ENCODE assay signal across 11 mouse cellular contexts in the genomic region with DNA sequence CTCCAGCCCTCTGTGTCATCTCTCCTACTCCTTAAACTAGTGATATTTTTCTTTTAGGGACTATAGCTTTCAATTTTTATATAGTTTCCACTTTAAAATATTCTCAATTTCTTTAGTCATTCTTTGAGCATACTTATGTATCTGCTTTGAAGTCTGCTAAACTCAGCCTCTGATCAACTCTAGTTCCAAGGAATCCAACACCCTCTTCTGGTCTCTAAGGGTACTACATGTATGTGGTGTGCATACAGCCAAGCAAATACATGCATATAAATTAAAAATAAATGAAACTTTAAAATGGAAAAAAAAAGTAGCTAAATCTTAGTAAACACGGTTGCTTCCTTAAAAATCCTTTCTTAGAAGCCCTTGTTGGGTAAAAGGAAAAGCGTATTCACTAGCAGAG. TPM values are rescaled to one million over a fixed set of nuclear protein-coding genes. Genes with fewer than 3 reads are reported as not detected.
DNase-seq lines count a peak whose midpoint lies in the region; ATAC-seq and TF ChIP-seq lines count a peak whose summit lies in the region.
"Had no signal": no experiment of that assay in that cellular context is flagged by ENCODE, and none has a peak within 500 bp of the region (broad histone marks: within the 10 kb centered on the region; RNA-seq: fewer than 3 reads in every experiment).

No protein-coding gene starts in this region.

- no peak overlapping the region for H3K9ac ChIP-seq in forebrain, embryonic 14.5 days (ENCODE audit: low read length)
- H3K9ac ChIP-seq in forebrain, embryonic 13.5 days: no peak overlapping the region
- no peak overlapping the region for H3K9ac ChIP-seq in midbrain, postnatal 0 days (replicated peaks; ENCODE audit: low read length, poor library complexity, severe bottlenecking)
- H3K9ac ChIP-seq in midbrain, embryonic 16.5 days (ENCODE audit: low read depth, low read length): no peak overlapping the region

- H3K27ac ChIP-seq in forebrain, embryonic 14.5 days (ENCODE audit: low read depth, low read length): no peak overlapping the region
- H3K27ac ChIP-seq in forebrain, embryonic 13.5 days: no peak overlapping the region
- no peak overlapping the region for H3K27ac ChIP-seq in midbrain, postnatal 0 days (ENCODE audit: low read depth, low read length)
- no peak overlapping the region for H3K27ac ChIP-seq in midbrain, embryonic 16.5 days (ENCODE audit: low read length)

- H3K4me3 ChIP-seq in forebrain, embryonic 14.5 days (ENCODE audit: low read depth, low read length): no peak overlapping the region
- no peak overlapping the region for H3K4me3 ChIP-seq in forebrain, embryonic 13.5 days
- no peak overlapping the region for H3K4me3 ChIP-seq in midbrain, postnatal 0 days (ENCODE audit: low read depth, low read length)
- H3K4me3 ChIP-seq in midbrain, embryonic 16.5 days (ENCODE audit: low read depth, low read length): no peak overlapping the region
- H3K4me3 ChIP-seq: megakaryocyte, embryonic 14.5 days had no signal

- peaks cover 34% of the 10 kb centered on the region for H3K36me3 ChIP-seq in forebrain, embryonic 14.5 days (ENCODE audit: control insufficient read depth, insufficient read depth, low read length)
- H3K36me3 ChIP-seq in forebrain, embryonic 13.5 days (ENCODE audit: poor library complexity, severe bottlenecking): peaks cover 40% of the 10 kb centered on the region
- H3K36me3 ChIP-seq in midbrain, postnatal 0 days (ENCODE audit: insufficient read depth, low read length): peaks cover 27% of the 10 kb centered on the region
- H3K36me3 ChIP-seq in midbrain, embryonic 16.5 days (ENCODE audit: control insufficient read depth, insufficient read depth, low read length): peaks cover 22% of the 10 kb centered on the region

- H3K9me3 ChIP-seq in forebrain, embryonic 14.5 days (replicated peaks; ENCODE audit: control insufficient read depth, low read length): no peaks in the 10 kb centered on the region
- H3K9me3 ChIP-seq in forebrain, embryonic 13.5 days (replicated peaks): no peaks in the 10 kb centered on the region
- no peaks in the 10 kb centered on the region for H3K9me3 ChIP-seq in midbrain, postnatal 0 days (ENCODE audit: low read length)
- H3K9me3 ChIP-seq in midbrain, embryonic 16.5 days (replicated peaks; ENCODE audit: control insufficient read depth, low read length, poor library complexity, severe bottlenecking): no peaks in the 10 kb centered on the region
- H3K9me3 ChIP-seq: megakaryocyte, embryonic 14.5 days had no signal

- no peaks in the 10 kb centered on the region for H3K27me3 ChIP-seq in forebrain, embryonic 14.5 days (replicated peaks; ENCODE audit: control insufficient read depth, insufficient read depth, low read length)
- H3K27me3 ChIP-seq in forebrain, embryonic 13.5 days: no peaks in the 10 kb centered on the region
- no peaks in the 10 kb centered on the region for H3K27me3 ChIP-seq in midbrain, postnatal 0 days (ENCODE audit: insufficient read depth, low read length)
- H3K27me3 ChIP-seq in midbrain, embryonic 16.5 days (ENCODE audit: control insufficient read depth, insufficient read depth, low read depth, low read length): no peaks in the 10 kb centered on the region
- H3K27me3 ChIP-seq: megakaryocyte, embryonic 14.5 days; Patski had no signal

- 95% methylated on average over 2 of the region's 2 CpGs for WGBS in forebrain, embryonic 14.5 days
- WGBS in forebrain, embryonic 13.5 days: 94% methylated on average over 2 of the region's 2 CpGs
- 95% methylated on average over 2 of the region's 2 CpGs for WGBS in midbrain, postnatal 0 days
- 96% methylated on average over 2 of the region's 2 CpGs for WGBS in midbrain, embryonic 16.5 days

- no peak for ATAC-seq in forebrain, embryonic 14.5 days
- no peak for ATAC-seq in forebrain, embryonic 13.5 days
- ATAC-seq in midbrain, postnatal 0 days (ENCODE audit: low FRiP score): no peak
- ATAC-seq in midbrain, embryonic 16.5 days: no peak
- ATAC-seq: Patski had no signal

- no peak overlapping the region for H3K4me2 ChIP-seq in forebrain, embryonic 14.5 days (ENCODE audit: low read length)
- no peak overlapping the region for H3K4me2 ChIP-seq in forebrain, embryonic 13.5 days
- H3K4me2 ChIP-seq in midbrain, postnatal 0 days (ENCODE audit: low read depth, low read length, poor library complexity, severe bottlenecking): no peak overlapping the region
- no peak overlapping the region for H3K4me2 ChIP-seq in midbrain, embryonic 16.5 days (ENCODE audit: low read length)

- H3K4me1 ChIP-seq in forebrain, embryonic 14.5 days (ENCODE audit: control insufficient read depth, insufficient read depth, low read length): no peaks in the 10 kb centered on the region
- no peaks in the 10 kb centered on the region for H3K4me1 ChIP-seq in forebrain, embryonic 13.5 days
- no peaks in the 10 kb centered on the region for H3K4me1 ChIP-seq in midbrain, postnatal 0 days (ENCODE audit: insufficient read depth, low read length)
- H3K4me1 ChIP-seq in midbrain, embryonic 16.5 days (ENCODE audit: control insufficient read depth, insufficient read depth, low read length): no peaks in the 10 kb centered on the region

- peak; percentile 62 for TF ChIP-seq CTCF in midbrain, postnatal 0 days (IDR thresholded peaks at IDR 0.05)

- DNase-seq in forebrain, embryonic 14.5 days (ENCODE audit: low spot score): peak; percentile 48
- peak; percentile 40 for DNase-seq in midbrain, postnatal 0 days (ENCODE audit: low spot score)
- DNase-seq in embryo, embryonic 11 days: peak; percentile 40
- DNase-seq in retina, embryonic 14.5 days (ENCODE audit: low spot score): peak; percentile 55
- DNase-seq in layer of hippocampus, postnatal 14 days (ENCODE audit: low spot score in 2 of 2): no peak
- no peak for DNase-seq in gastrocnemius, postnatal 4 days (ENCODE audit: low spot score in 2 of 2)
- DNase-seq: right cerebral cortex, adult 18-20 months had no signal

RNA-seq across cellular contexts. Expression of a gene that starts 4.1 kb away (rescaled TPM):
- polyA plus RNA-seq in forebrain, embryonic 14.5 days (2014; fragmentation: Nextera tagmentation; extraction: Ambion mirVana): 27.4 and 30.3 TPM in 2 replicates
- polyA plus RNA-seq in forebrain, embryonic 13.5 days (2015; fragmentation: Nextera tagmentation; extraction: Ambion mirVana): 33.1 and 37.1 TPM in 2 replicates
- 36.4 and 44.8 TPM in 2 replicates for total RNA-seq in midbrain, postnatal 0 days (2014; rRNA removed)
- 30.3 and 32.4 TPM in 2 replicates for polyA plus RNA-seq in midbrain, postnatal 0 days (2015; fragmentation: Nextera tagmentation; extraction: Ambion mirVana)
- polyA plus RNA-seq in midbrain, embryonic 16.5 days (2015; fragmentation: Nextera tagmentation; extraction: Ambion mirVana): 61.4 and 65.9 TPM in 2 replicates
- 10 to 100 TPM; 32.1 to 32.8 TPM for total RNA-seq in layer of hippocampus, postnatal 14 days (2021)
- 10 to 100 TPM; 10.9 to 17.8 TPM for total RNA-seq in gastrocnemius, postnatal 4 days (2021)

RNA-seq across cellular contexts. Expression of a gene that starts 10.6 kb away (rescaled TPM):
- polyA plus RNA-seq in forebrain, embryonic 14.5 days (2014; fragmentation: Nextera tagmentation; extraction: Ambion mirVana): 58.6 and 63.5 TPM in 2 replicates
- polyA plus RNA-seq in forebrain, embryonic 13.5 days (2015; fragmentation: Nextera tagmentation; extraction: Ambion mirVana): 90.5 and 98.2 TPM in 2 replicates
- 25.4 and 27.2 TPM in 2 replicates for total RNA-seq in midbrain, postnatal 0 days (2014; rRNA removed)
- 72.1 and 77.1 TPM in 2 replicates for polyA plus RNA-seq in midbrain, postnatal 0 days (2015; fragmentation: Nextera tagmentation; extraction: Ambion mirVana)
- 84.7 and 93.0 TPM in 2 replicates for polyA plus RNA-seq in midbrain, embryonic 16.5 days (2015; fragmentation: Nextera tagmentation; extraction: Ambion mirVana)
- 10 to 100 TPM; 37.0 to 37.7 TPM for total RNA-seq in layer of hippocampus, postnatal 14 days (2021)
- total RNA-seq in gastrocnemius, postnatal 4 days (2021): 10 to 100 TPM; 31.6 to 32.4 TPM

RNA-seq across cellular contexts. Expression of a gene that starts 11.1 kb away (rescaled TPM):
- polyA plus RNA-seq in forebrain, embryonic 14.5 days (2014; fragmentation: Nextera tagmentation; extraction: Ambion mirVana): 44.6 and 55.6 TPM in 2 replicates
- 54.6 and 58.5 TPM in 2 replicates for polyA plus RNA-seq in forebrain, embryonic 13.5 days (2015; fragmentation: Nextera tagmentation; extraction: Ambion mirVana)
- total RNA-seq in midbrain, postnatal 0 days (2014; rRNA removed): 79.2 and 102 TPM in 2 replicates
- polyA plus RNA-seq in midbrain, postnatal 0 days (2015; fragmentation: Nextera tagmentation; extraction: Ambion mirVana): 44.3 and 48.8 TPM in 2 replicates
- 88.7 and 94.5 TPM in 2 replicates for polyA plus RNA-seq in midbrain, embryonic 16.5 days (2015; fragmentation: Nextera tagmentation; extraction: Ambion mirVana)
- 10 to 100 TPM; 60.3 to 65.3 TPM for total RNA-seq in layer of hippocampus, postnatal 14 days (2021)
- 10 to 100 TPM; 23.3 to 26.2 TPM for total RNA-seq in gastrocnemius, postnatal 4 days (2021)

RNA-seq across cellular contexts. Expression of a gene that starts 56.2 kb away (rescaled TPM):
- polyA plus RNA-seq in forebrain, embryonic 14.5 days (2014; fragmentation: Nextera tagmentation; extraction: Ambion mirVana): 37.0 and 40.7 TPM in 2 replicates
- 35.9 and 49.3 TPM in 2 replicates for polyA plus RNA-seq in forebrain, embryonic 13.5 days (2015; fragmentation: Nextera tagmentation; extraction: Ambion mirVana)
- 46.6 and 59.4 TPM in 2 replicates for total RNA-seq in midbrain, postnatal 0 days (2014; rRNA removed)
- 26.5 and 27.4 TPM in 2 replicates for polyA plus RNA-seq in midbrain, postnatal 0 days (2015; fragmentation: Nextera tagmentation; extraction: Ambion mirVana)
- 38.8 and 48.8 TPM in 2 replicates for polyA plus RNA-seq in midbrain, embryonic 16.5 days (2015; fragmentation: Nextera tagmentation; extraction: Ambion mirVana)
- total RNA-seq in layer of hippocampus, postnatal 14 days (2021): 10 to 100 TPM; 39.7 to 42.8 TPM
- total RNA-seq in gastrocnemius, postnatal 4 days (2021): 10 to 100 TPM; 37.0 to 40.9 TPM

Comparison
In these comparisons a context has a peak if more than half of its experiments do, and no peak if none do; other contexts are left out.
1. DNase-seq: peak in forebrain, embryonic 14.5 days (single experiment), midbrain, postnatal 0 days (single experiment), embryo, embryonic 11 days (single experiment) and retina, embryonic 14.5 days (single experiment); none in layer of hippocampus, postnatal 14 days (0 of 2) and gastrocnemius, postnatal 4 days (0 of 2).